Mouse (Mus musculus) hindbrain, embryonic 12.5 days (tissue): ENCODE data around the gene Tceal9. TPM values are rescaled to one million over a fixed set of nuclear protein-coding genes. Genes with fewer than 3 reads are reported as not detected.
"Not testable (repeated sequence)": the region's sequence is repeated elsewhere in the genome, so short reads cannot be mapped to it uniquely, and the experiment has no call there.

Experiments
- ATAC-seq: fragments of 200-750 bp; cut with Nextera tagmentation; 2 replicates; pipeline ENCODE4 v1.8.0; 2017; ENCODE audit warnings: moderate TSS enrichment; ENCODE audit not compliant: low FRiP score
- H3K27ac ChIP-seq: fragments of 300-500 bp; sonication (generic); 2 replicates; pipeline ENCODE4 v1.5.1; 2016; ENCODE audit warnings: mild to moderate bottlenecking
- H3K27me3 ChIP-seq: fragments of 300-500 bp; sonication (generic); 2 replicates; pipeline ENCODE4 v1.6.1; 2016; ENCODE audit warnings: mild to moderate bottlenecking
- H3K36me3 ChIP-seq: fragments of 300-500 bp; sonication (generic); 2 replicates; pipeline ENCODE4 v1.6.1; 2016; ENCODE audit warnings: mild to moderate bottlenecking
- H3K4me1 ChIP-seq: fragments of 300-500 bp; sonication (generic); 2 replicates; pipeline ENCODE4 v1.6.1; 2016
- H3K4me2 ChIP-seq: fragments of 300-500 bp; sonication (generic); replicated peaks from 2 replicates; pipeline ENCODE4 v1.6.1; 2016; ENCODE audit warnings: mild to moderate bottlenecking
- H3K4me3 ChIP-seq: fragments of 300-500 bp; sonication (generic); 2 replicates; pipeline ENCODE4 v1.5.1; 2016; ENCODE audit warnings: mild to moderate bottlenecking
- H3K9ac ChIP-seq: fragments of 300-500 bp; sonication (generic); 2 replicates; pipeline ENCODE4 v1.6.1; 2016; ENCODE audit warnings: mild to moderate bottlenecking, moderate library complexity
- H3K9me3 ChIP-seq: fragments of 300-500 bp; sonication (generic); replicated peaks from 2 replicates; pipeline ENCODE4 v1.6.1; 2016; ENCODE audit warnings: mild to moderate bottlenecking
- WGBS: fragments of 180-500 bp; shearing (Covaris S2); methylation state at CpG from one replicate; pipeline ENCODE4 v1.1.7; 2016; 5-methylcytosine and 5-hydroxymethylcytosine counted together
- polyA plus RNA-seq: library from polyadenylated mRNA; unstranded; fragments of >200 nt; fragmentation: Nextera tagmentation; extraction: Ambion mirVana; gene quantifications from 2 replicates; pipeline ENCODE4 v1.2.1, GENCODE M21; 2016

Tceal9 gene
- polyA plus RNA-seq: 411 and 443 TPM in 2 replicates

GRCm38 (mm10) chrX:136244574-136245229 is at the start of gene Tceal9:
Gene Tceal9 (plus strand): TSS chrX:136245079.
- peak; percentile 94 for ATAC-seq
- H3K27ac ChIP-seq: peak within 1 kb of the TSS; percentile 74
- peak within 1 kb of the TSS; percentile 54 for H3K4me3 ChIP-seq
- no peaks in the 10 kb centered on the region for H3K36me3 ChIP-seq
- H3K9me3 ChIP-seq: no peaks in the 10 kb centered on the region
- H3K4me2 ChIP-seq: peak within 1 kb of the TSS; percentile 48
- WGBS: 30% methylated on average over 20 of the region's 20 CpGs
- H3K27me3 ChIP-seq: no peaks in the 10 kb centered on the region
- H3K4me1 ChIP-seq: 0 out of 2 replicates have a peak, but pooled peaks cover 2% of the 10 kb centered on the region
- H3K9ac ChIP-seq: peak within 1 kb of the TSS; percentile 73

DNA sequence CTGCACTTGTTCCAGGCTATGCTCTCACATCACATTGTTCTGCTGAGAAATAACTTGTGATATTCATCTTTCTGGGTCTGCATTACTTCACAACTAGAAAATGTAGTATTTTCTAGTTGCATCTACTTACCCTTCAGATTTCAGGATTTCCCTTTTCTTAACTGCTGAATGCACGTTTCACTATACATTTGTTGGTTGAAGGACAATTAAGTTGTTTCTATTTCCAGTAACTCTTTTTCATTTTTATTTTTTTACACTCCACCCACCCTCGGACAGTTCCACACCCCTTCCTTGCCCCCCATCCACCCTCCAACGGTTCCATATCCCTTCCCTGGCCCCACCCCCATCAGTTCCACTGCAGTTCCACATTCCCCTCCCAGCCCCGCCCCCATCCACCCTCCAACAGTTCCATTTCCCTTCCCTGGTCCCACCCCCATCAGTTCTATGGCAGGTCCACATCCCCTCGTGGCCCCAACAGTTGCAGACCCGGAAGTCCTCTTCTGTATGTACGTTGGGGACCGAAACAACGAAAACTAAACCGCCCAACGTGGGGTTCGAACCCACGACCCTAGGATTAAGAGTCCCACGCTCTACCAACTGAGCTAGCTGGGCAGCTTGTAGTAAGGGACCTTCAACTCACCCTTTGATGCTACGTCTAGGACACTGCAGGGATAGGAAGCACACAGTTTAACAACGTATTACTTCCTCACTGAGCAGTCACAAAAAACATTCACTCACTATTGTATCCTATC is 49.5 kb upstream of the Tceal9 start:
- WGBS: 83% methylated on average over 16 of the region's 16 CpGs
- ATAC-seq: no peak

DNA sequence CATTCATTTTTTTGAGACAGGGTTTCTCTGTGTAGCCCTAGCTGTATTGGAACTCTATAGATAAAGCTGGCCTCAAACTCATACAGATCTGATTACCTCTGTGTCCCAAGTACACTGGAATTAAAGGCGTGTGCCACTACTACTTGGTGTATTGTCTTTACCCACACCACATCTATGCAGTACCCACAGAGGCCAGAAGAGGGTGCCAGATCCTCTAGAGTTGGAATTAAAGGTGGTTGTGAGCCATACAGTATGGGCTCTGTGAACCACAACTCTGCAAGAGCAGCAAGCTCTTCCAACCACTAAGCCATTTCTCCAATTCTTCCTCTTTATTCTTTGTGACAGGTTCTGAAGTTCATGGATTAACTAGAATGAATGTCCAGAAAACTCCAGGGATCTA is 48.0 kb upstream of the Tceal9 start:
- Histone ChIP-seq H3K9me3 (no peaks in the 10 kb centered on the region), H3K4me2 (no peak overlapping the region), H3K4me3 (no peak overlapping the region), H3K4me1 (no peaks in the 10 kb centered on the region), H3K36me3 (no peaks in the 10 kb centered on the region), H3K9ac (no peak overlapping the region), H3K27me3 (no peaks in the 10 kb centered on the region), H3K27ac (no peak overlapping the region)
- ATAC-seq: no peak
- WGBS: 47% methylated on average over 1 of the region's 1 CpGs

More for the DNA sequence above, 49.5 kb upstream of the Tceal9 start:
- Histone ChIP-seq H3K4me2 (no peak overlapping the region), H3K9me3 (no peaks in the 10 kb centered on the region), H3K4me3 (no peak overlapping the region), H3K4me1 (no peaks in the 10 kb centered on the region), H3K36me3 (no peaks in the 10 kb centered on the region), H3K27ac (no peak overlapping the region), H3K9ac (no peak overlapping the region), H3K27me3 (no peaks in the 10 kb centered on the region)

DNA sequence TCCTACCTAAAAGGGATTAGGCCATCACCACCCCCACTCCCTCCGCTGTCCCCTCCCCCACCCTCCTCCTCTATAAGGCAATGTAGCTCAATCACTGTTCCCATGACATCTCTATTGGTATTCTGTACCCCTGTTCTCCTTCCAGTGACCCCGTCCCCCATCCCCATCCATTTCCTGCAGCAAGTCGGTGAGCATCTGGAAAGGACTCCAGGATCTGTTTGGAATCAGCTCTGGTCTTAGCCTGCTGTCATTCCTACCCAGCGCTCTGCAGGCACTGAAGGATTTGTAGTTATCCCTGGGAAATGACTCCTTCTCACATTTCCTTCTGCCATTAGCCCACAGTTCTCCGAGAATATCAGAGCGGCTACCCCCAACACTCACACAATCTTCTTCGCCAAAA is 41.6 kb upstream of the Tceal9 start:
- Histone ChIP-seq H3K4me1 (no peaks in the 10 kb centered on the region), H3K27me3 (peaks cover 4% of the 10 kb centered on the region; the same call in 1 of the 2 replicates), H3K9ac (peak overlapping the region; percentile 42; the same call in 1 of the 2 replicates), H3K4me3 (peak overlapping the region; percentile 42), H3K36me3 (no peaks in the 10 kb centered on the region), H3K9me3 (no peaks in the 10 kb centered on the region), H3K27ac (no peak overlapping the region), H3K4me2 (peak overlapping the region; percentile 51)
- 25% methylated on average over 7 of the region's 7 CpGs for WGBS
- ATAC-seq: peak; percentile 40

DNA sequence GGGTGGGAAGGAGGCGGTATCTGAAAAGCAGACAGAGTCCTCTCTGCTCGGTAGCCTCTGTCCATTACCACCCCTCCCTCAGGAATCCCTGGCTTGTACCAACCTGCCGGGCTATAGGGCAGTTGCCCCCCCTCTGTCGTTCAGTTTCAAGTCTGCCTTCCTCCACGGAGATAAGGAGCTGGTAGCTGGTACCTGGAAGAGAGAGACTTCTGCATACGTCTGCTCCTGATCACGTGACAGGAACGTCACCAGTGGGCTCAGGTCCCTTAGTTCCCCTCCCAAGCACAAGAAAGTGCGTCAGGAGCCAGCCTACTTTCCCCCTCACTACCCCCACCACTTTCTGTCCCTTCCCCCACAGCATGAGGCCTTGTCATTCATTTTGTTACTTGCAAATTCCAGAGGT is 41.2 kb upstream of the Tceal9 start, which contains the start of gene Tceal5:
Gene Tceal5 (minus strand): TSS at position 213 of the 403 bp plus-strand sequence.
- Histone ChIP-seq H3K4me2 (peak within 1 kb of the TSS; percentile 51), H3K27me3 (peaks cover 4% of the 10 kb centered on the region; the same call in 1 of the 2 replicates), H3K4me1 (no peaks in the 10 kb centered on the region), H3K27ac (no peak within 1 kb of the TSS), H3K4me3 (peak within 1 kb of the TSS; percentile 42), H3K9me3 (no peaks in the 10 kb centered on the region), H3K9ac (peak within 1 kb of the TSS; percentile 42; the same call in 1 of the 2 replicates), H3K36me3 (no peaks in the 10 kb centered on the region)
- 13% methylated on average over 9 of the region's 9 CpGs for WGBS
- ATAC-seq: peak; percentile 83

GRCm38 (mm10) chrX:136204406-136204805 is 40.5 kb upstream of the Tceal9 start:
- no peak overlapping the region for H3K9ac ChIP-seq
- H3K4me3 ChIP-seq: no peak overlapping the region
- H3K27me3 ChIP-seq: peaks cover 4% of the 10 kb centered on the region; the same call in 1 of the 2 replicates
- H3K4me1 ChIP-seq: no peaks in the 10 kb centered on the region
- no peak overlapping the region for H3K4me2 ChIP-seq
- no peak for ATAC-seq
- H3K36me3 ChIP-seq: no peaks in the 10 kb centered on the region
- 79% methylated on average over 6 of the region's 6 CpGs for WGBS
- H3K27ac ChIP-seq: no peak overlapping the region
- no peaks in the 10 kb centered on the region for H3K9me3 ChIP-seq

DNA sequence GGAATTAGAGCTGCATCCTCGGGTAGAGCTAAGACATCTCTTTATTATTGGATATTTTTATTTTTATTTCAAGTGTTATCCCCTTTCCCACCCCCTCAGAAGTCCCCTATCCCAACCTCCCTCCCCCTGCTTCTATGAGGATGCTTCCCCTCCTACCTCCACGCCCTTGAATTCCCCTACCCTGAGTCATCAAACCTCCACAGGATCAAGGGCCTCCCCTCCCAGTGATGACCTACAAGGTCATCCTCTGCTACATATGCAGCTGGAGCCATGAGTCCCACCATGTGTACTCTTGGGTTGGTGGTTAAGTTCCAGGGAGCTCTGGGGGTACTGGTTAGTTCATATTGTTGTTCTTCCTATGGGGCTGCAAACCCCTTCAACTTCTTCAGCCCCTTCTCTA is 31.5 kb upstream of the Tceal9 start:
- Histone ChIP-seq H3K4me2 (no peak overlapping the region), H3K9ac (no peak overlapping the region), H3K4me1 (no peaks in the 10 kb centered on the region), H3K27ac (no peak overlapping the region), H3K9me3 (no peaks in the 10 kb centered on the region), H3K4me3 (no peak overlapping the region), H3K27me3 (no peaks in the 10 kb centered on the region), H3K36me3 (no peaks in the 10 kb centered on the region)
- ATAC-seq: no peak
- 69% methylated on average over 2 of the region's 2 CpGs for WGBS

- H3K4me1 ChIP-seq, H3K27ac ChIP-seq, H3K27me3 ChIP-seq, H3K9me3 ChIP-seq, H3K36me3 ChIP-seq: not testable (repeated sequence)
- WGBS: 42% methylated on average over 10 of the region's 67 CpGs
- Histone ChIP-seq H3K4me3 (peak within 1 kb of the TSS; percentile 40), H3K4me2 (peak within 1 kb of the TSS; percentile 46), H3K9ac (peak within 1 kb of the TSS; percentile 35; the same call in 1 of the 2 replicates)
- ATAC-seq: peak; percentile 91
These were observed 29.9 kb upstream of the Tceal9 start, which contains the start of the genes Tceal7 and Bex1 for GRCm38 (mm10) chrX:136214729-136215677. Gene Tceal7 (plus strand): TSS chrX:136214779. Gene Bex1 (minus strand): TSS chrX:136215513.

GRCm38 (mm10) chrX:136216303-136216702 is 28.6 kb upstream of the Tceal9 start:
- Histone ChIP-seq H3K27ac (no peak overlapping the region), H3K27me3 (no peaks in the 10 kb centered on the region), H3K4me2 (no peak overlapping the region), H3K36me3 (no peaks in the 10 kb centered on the region), H3K9ac (no peak overlapping the region), H3K9me3 (no peaks in the 10 kb centered on the region), H3K4me3 (no peak overlapping the region), H3K4me1 (no peaks in the 10 kb centered on the region)
- ATAC-seq: no peak
- 56% methylated on average over 1 of the region's 1 CpGs for WGBS

DNA sequence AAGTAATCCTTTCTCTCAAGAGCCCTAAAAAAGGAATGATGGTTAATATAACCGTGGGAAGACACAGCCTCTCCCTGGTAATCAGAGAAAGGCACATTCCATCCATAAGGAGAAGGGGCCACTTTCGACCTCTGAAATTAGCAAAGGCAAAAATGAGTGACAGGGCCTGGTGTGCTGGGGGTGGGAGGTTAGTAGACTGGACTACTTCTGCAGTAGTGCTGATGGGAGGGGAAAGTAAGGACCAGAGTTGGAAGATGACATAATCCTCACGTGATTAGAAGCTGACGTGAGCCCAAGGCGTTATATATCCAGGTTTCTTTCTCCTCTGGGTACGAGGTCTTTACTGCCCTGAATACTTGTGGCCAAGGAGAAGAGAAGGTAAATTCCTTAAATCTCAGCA is 21.2 kb upstream of the Tceal9 start:
- Histone ChIP-seq H3K9ac (no peak overlapping the region), H3K27me3 (peaks cover 2% of the 10 kb centered on the region; the same call in 1 of the 2 replicates), H3K4me3 (no peak overlapping the region), H3K4me2 (no peak overlapping the region), H3K4me1 (no peaks in the 10 kb centered on the region), H3K27ac (no peak overlapping the region), H3K9me3 (no peaks in the 10 kb centered on the region), H3K36me3 (no peaks in the 10 kb centered on the region)
- 63% methylated on average over 6 of the region's 6 CpGs for WGBS
- no peak for ATAC-seq

DNA sequence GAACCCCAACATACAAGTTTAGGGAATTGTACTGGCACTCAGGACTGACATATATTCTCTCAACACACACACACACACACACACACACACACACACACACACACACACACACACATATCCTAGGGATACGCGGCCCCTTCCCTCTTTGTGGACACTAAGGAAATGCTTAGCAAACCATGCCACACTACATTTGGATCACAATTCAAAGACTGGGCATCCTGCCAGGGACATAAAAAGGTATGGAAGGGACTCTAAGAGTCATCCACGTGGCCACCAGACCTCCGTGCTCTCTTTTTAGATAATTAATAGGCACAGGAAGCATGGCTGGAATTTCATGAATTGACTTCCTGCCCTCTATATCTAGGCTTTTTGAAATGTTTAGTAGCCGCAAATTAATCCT is 17.1 kb upstream of the Tceal9 start:
- ATAC-seq: no peak
- Histone ChIP-seq H3K27me3 (peaks cover 2% of the 10 kb centered on the region; the same call in 1 of the 2 replicates), H3K27ac (no peak overlapping the region), H3K4me3 (no peak overlapping the region), H3K36me3 (no peaks in the 10 kb centered on the region), H3K9ac (no peak overlapping the region), H3K9me3 (no peaks in the 10 kb centered on the region), H3K4me1 (no peaks in the 10 kb centered on the region), H3K4me2 (no peak overlapping the region)
- WGBS: 70% methylated on average over 5 of the region's 5 CpGs
